Mouse (Mus musculus): ENCODE data around the gene Dio1. TPM values are rescaled to one million over a fixed set of nuclear protein-coding genes. Genes with fewer than 3 reads are reported as not detected.

Gene Dio1
- not detected for polyA plus RNA-seq (2017; shearing (Covaris generic))

GRCm38 (mm10) chr4:107306966-107307365, at the start of gene Dio1:
Gene Dio1, minus strand, starts transcription at chr4:107307169.

GRCm38 (mm10) chr4:107313690-107314478, 6.9 kb upstream of the Dio1 start, which contains the start of gene Yipf1:
Gene Yipf1, plus strand, starts transcription at chr4:107314363.

GRCm38 (mm10) chr4:107253125-107254091, 53.6 kb downstream of the Dio1 start, which contains the start of the genes Lrrc42 and Hspb11:
Gene Lrrc42, minus strand, starts transcription at chr4:107253532.
Gene Hspb11, plus strand, starts transcription at chr4:107253593.

Other genes starting within 250 kb of the Dio1 start
- 54.3 TPM for gene Mrpl37, start 240.3 kb downstream of the Dio1 start, polyA plus RNA-seq (2017; shearing (Covaris generic))
- gene Cyb5rl, start 240.2 kb downstream of the Dio1 start, polyA plus RNA-seq (2017; shearing (Covaris generic)): 11.6 TPM
- not detected for gene Cdcp2, start 210.3 kb downstream of the Dio1 start, polyA plus RNA-seq (2017; shearing (Covaris generic))
- 349 TPM for gene Tmem59, start 128.8 kb downstream of the Dio1 start, polyA plus RNA-seq (2017; shearing (Covaris generic))
- 26.6 TPM for gene Tceanc2, start 128.1 kb downstream of the Dio1 start, polyA plus RNA-seq (2017; shearing (Covaris generic))
- gene Ldlrad1, start 98.0 kb downstream of the Dio1 start, polyA plus RNA-seq (2017; shearing (Covaris generic)): not detected
- gene Lrrc42, start 53.6 kb downstream of the Dio1 start, polyA plus RNA-seq (2017; shearing (Covaris generic)): 37.1 TPM
- gene Hspb11, start 53.6 kb downstream of the Dio1 start, polyA plus RNA-seq (2017; shearing (Covaris generic)): 24.7 TPM
- gene Yipf1, start 7.2 kb upstream of the Dio1 start, polyA plus RNA-seq (2017; shearing (Covaris generic)): 50.9 TPM
- gene Ndc1, start 60.6 kb upstream of the Dio1 start, polyA plus RNA-seq (2017; shearing (Covaris generic)): 11.8 TPM
- gene Glis1, start 127.4 kb upstream of the Dio1 start, polyA plus RNA-seq (2017; shearing (Covaris generic)): 0.29 TPM